Mouse (Mus musculus) pancreas, adult 10 weeks (tissue): Measurements from ENCODE around the gene Cpd. TPM values are rescaled to one million over a fixed set of nuclear protein-coding genes. Genes with fewer than 3 reads are reported as not detected.

ENCODE experiments used
- polyA plus RNA-seq: library from polyadenylated mRNA; stranded (reverse); fragments of 350-450 nt; fragmentation: Illumina TruSeq; extraction: RNeasy Lipid Tissue Mini Kit (QIAGEN cat#74804); gene quantifications from one replicate; pipeline ENCODE4 v1.2.3, GENCODE M21; 2015; ENCODE audit warnings: low read depth, low replicate concordance; ENCODE audit not compliant: insufficient read depth

Cpd gene
- 10.5 TPM for polyA plus RNA-seq

DNA sequence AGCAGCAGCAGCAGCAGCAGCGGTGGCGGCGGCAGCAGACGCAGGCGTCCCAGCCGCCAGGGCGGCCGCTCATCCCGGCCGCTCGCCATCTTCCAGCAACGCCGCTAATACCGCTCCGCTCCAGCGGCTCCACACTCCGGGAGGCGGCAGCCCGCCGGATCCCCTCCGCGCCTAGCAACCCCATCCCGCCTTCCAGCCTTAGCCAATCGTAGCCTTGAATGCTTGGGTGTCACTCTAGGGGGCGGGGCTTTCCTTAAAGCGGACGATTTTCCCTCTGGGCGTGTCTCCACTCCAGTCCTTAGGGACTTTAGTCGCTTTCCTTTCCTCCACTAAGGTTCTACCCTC is at the start of gene Cpd:
Gene Cpd (minus strand): TSS at position 141 of the 345 bp plus-strand sequence.

GRCm38 (mm10) chr11:76763053-76763740 is 83.6 kb downstream of the Cpd start, which contains the start of gene Gosr1:
Gene Gosr1, minus strand, starts transcription at chr11:76763579.

Other genes starting within 250 kb of the Cpd start
- 10.5 TPM for gene Abr, start 224.7 kb downstream of the Cpd start, polyA plus RNA-seq
- gene Bhlha9, start 174.5 kb downstream of the Cpd start, polyA plus RNA-seq: not detected
- gene Trarg1, start 167.2 kb downstream of the Cpd start, polyA plus RNA-seq: 0.72 TPM
- 6.2 TPM for gene Gosr1, start 83.4 kb downstream of the Cpd start, polyA plus RNA-seq
- not detected for gene Tmigd1, start 55.1 kb upstream of the Cpd start, polyA plus RNA-seq
- 7.2 TPM for gene Blmh, start 77.8 kb upstream of the Cpd start, polyA plus RNA-seq
- 0.59 TPM for gene Slc6a4, start 151.6 kb upstream of the Cpd start, polyA plus RNA-seq
- 5.5 TPM for gene Nsrp1, start 231.4 kb upstream of the Cpd start, polyA plus RNA-seq